Mouse (Mus musculus) monocyte, adult 5-6 weeks (primary cell): Measurements from ENCODE around the gene Romo1. TPM values are rescaled to one million over a fixed set of nuclear protein-coding genes. Genes with fewer than 3 reads are reported as not detected.
"Not testable (repeated sequence)": the region's sequence is repeated elsewhere in the genome, so short reads cannot be mapped to it uniquely, and the experiment has no call there.

Experiments used
- ATAC-seq: fragments of 153-309, 156-312 bp; replicated peaks from 2 replicates; pipeline ENCODE4 v1.8.0; 2017; ENCODE audit warnings: mild to moderate bottlenecking; ENCODE audit not compliant: low TSS enrichment, insufficient number of reproducible peaks, severe bottlenecking, poor library complexity, low FRiP score
- total RNA-seq: library from RNA; stranded (forward); fragments of 200-1000, 200-491, 200-594 nt; gene quantifications from 3 replicates; pipeline ENCODE4 v1.2.3, GENCODE M21; 2017

The Romo1 gene
- total RNA-seq, result 9.1 to 25.0 TPM (median 10.2 TPM) in 3 replicates

- peak; percentile 91 for ATAC-seq
Observed at GRCm38 (mm10) chr2:156143953-156144724, at the start of gene Romo1, which contains the start of gene Nfs1. Gene Romo1, plus strand, starts transcription at chr2:156144039. Gene Nfs1, minus strand, starts transcription at chr2:156144186.

GRCm38 (mm10) chr2:156110627-156111357, 33.0 kb upstream of the Romo1 start:
- peak; percentile 51 for ATAC-seq

- peak; percentile 90 for ATAC-seq
Observed at GRCm38 (mm10) chr2:156111358-156112079, 32.3 kb upstream of the Romo1 start, which contains the start of the genes Cpne1 and Rbm12. Gene Cpne1, minus strand, starts transcription at chr2:156111965. Gene Rbm12, minus strand, starts transcription at chr2:156111978.

GRCm38 (mm10) chr2:156112080-156112423, 31.8 kb upstream of the Romo1 start:
- ATAC-seq, result not testable (repeated sequence)

GRCm38 (mm10) chr2:156119566-156119965, 24.3 kb upstream of the Romo1 start:
- ATAC-seq, result no peak

GRCm38 (mm10) chr2:156123731-156124130, 20.1 kb upstream of the Romo1 start:
- no peak for ATAC-seq

GRCm38 (mm10) chr2:156126992-156127391, 16.8 kb upstream of the Romo1 start, which contains the start of gene Gm28036:
Gene Gm28036, minus strand, starts transcription at chr2:156127092.
- ATAC-seq, result no peak

GRCm38 (mm10) chr2:156134161-156134560, 9.7 kb upstream of the Romo1 start:
- ATAC-seq, result no peak

- no peak for ATAC-seq
Observed at GRCm38 (mm10) chr2:156135695-156136094, 8.1 kb upstream of the Romo1 start.

- no peak for ATAC-seq
Observed at GRCm38 (mm10) chr2:156142820-156143219, 1.0 kb upstream of the Romo1 start.

GRCm38 (mm10) chr2:156143367-156143766, 472 bp upstream of the Romo1 start:
- no peak for ATAC-seq

GRCm38 (mm10) chr2:156145486-156146130, 1.8 kb downstream of the Romo1 start:
- ATAC-seq, result no peak

GRCm38 (mm10) chr2:156146272-156146989, 2.6 kb downstream of the Romo1 start:
- no peak for ATAC-seq

GRCm38 (mm10) chr2:156147316-156147915, 3.6 kb downstream of the Romo1 start:
- ATAC-seq, result no peak

- ATAC-seq, result no peak
Observed at GRCm38 (mm10) chr2:156151538-156151937, 7.7 kb downstream of the Romo1 start.

GRCm38 (mm10) chr2:156165478-156165877, 21.6 kb downstream of the Romo1 start:
- no peak for ATAC-seq

- ATAC-seq, result no peak
Observed at GRCm38 (mm10) chr2:156166557-156166956, 22.7 kb downstream of the Romo1 start.

GRCm38 (mm10) chr2:156177079-156177478, 33.2 kb downstream of the Romo1 start:
- no peak for ATAC-seq
